Mouse (Mus musculus) 3134 (cell line): ENCODE measurements around the gene Tbc1d23.
"Not testable (repeated sequence)": the region's sequence is repeated elsewhere in the genome, so short reads cannot be mapped to it uniquely, and the experiment has no call there.

ENCODE experiments used
- DNase-seq: peaks from one replicate; pipeline ENCODE4 v3.0.0-alpha.2; 2011; ENCODE audit warnings: low spot score; ENCODE audit not compliant: insufficient read length; ENCODE audit errors: extremely low read depth

Tbc1d23 gene

GRCm38 (mm10) chr16:57231089-57231936, at the start of gene Tbc1d23:
Gene Tbc1d23, minus strand, starts transcription at chr16:57231504.
- peak; percentile 97 for DNase-seq

- no peak for DNase-seq
Measured at GRCm38 (mm10) chr16:57280221-57281217, 49.2 kb upstream of the Tbc1d23 start.

GRCm38 (mm10) chr16:57278976-57279626, 47.8 kb upstream of the Tbc1d23 start:
- no peak for DNase-seq

GRCm38 (mm10) chr16:57269751-57270150, 38.4 kb upstream of the Tbc1d23 start:
- DNase-seq: no peak

- no peak for DNase-seq
Measured at GRCm38 (mm10) chr16:57268058-57268841, 36.9 kb upstream of the Tbc1d23 start.

GRCm38 (mm10) chr16:57267068-57267467, 35.8 kb upstream of the Tbc1d23 start:
- no peak for DNase-seq

- no peak for DNase-seq
Measured at GRCm38 (mm10) chr16:57260152-57260551, 28.8 kb upstream of the Tbc1d23 start.

GRCm38 (mm10) chr16:57259356-57260083, 28.2 kb upstream of the Tbc1d23 start:
- DNase-seq: no peak

- DNase-seq: peak; percentile 23
Measured at GRCm38 (mm10) chr16:57251589-57252421, 20.5 kb upstream of the Tbc1d23 start.

GRCm38 (mm10) chr16:57250991-57251390, 19.7 kb upstream of the Tbc1d23 start:
- DNase-seq: no peak

- no peak for DNase-seq
Measured at GRCm38 (mm10) chr16:57247464-57247863, 16.2 kb upstream of the Tbc1d23 start.

- DNase-seq: no peak
Measured at GRCm38 (mm10) chr16:57246596-57246995, 15.3 kb upstream of the Tbc1d23 start.

- peak; percentile 34 for DNase-seq
Measured at GRCm38 (mm10) chr16:57243858-57244248, 12.5 kb upstream of the Tbc1d23 start.

GRCm38 (mm10) chr16:57243205-57243857, 12.0 kb upstream of the Tbc1d23 start:
- no peak for DNase-seq

GRCm38 (mm10) chr16:57242857-57243204, 11.5 kb upstream of the Tbc1d23 start:
- DNase-seq: no peak

GRCm38 (mm10) chr16:57235871-57236510, 4.7 kb upstream of the Tbc1d23 start:
- DNase-seq: no peak

GRCm38 (mm10) chr16:57231937-57232310, 620 bp upstream of the Tbc1d23 start:
- DNase-seq: not testable (repeated sequence)

GRCm38 (mm10) chr16:57226444-57226843, 4.9 kb downstream of the Tbc1d23 start:
- DNase-seq: no peak
